Mouse (Mus musculus) liver, embryonic 14.5 days (tissue): ENCODE measurements at regions not wholly inside any gene's neighbourhood (a gene's known extent, or its start where the extent isn't known, plus 50 kb on each side); places are given as distances from the start of the nearest gene placed in this dataset.

Experiments used
- ATAC-seq: fragments of 200-750 bp; cut with Nextera tagmentation; 2 replicates; pipeline ENCODE4 v1.8.0; 2017; ENCODE audit warnings: moderate number of reproducible peaks, mild to moderate bottlenecking, moderate library complexity; ENCODE audit not compliant: insufficient read depth
- DNase-seq, 3 experiments: peaks; one replicate each; pipeline ENCODE4 v3.0.0-alpha.2; 2012 to 2013; ENCODE audit warnings: low read depth in 3 of 3, low spot score in 3 of 3
- H3K27ac ChIP-seq: fragments of 300-500 bp; sonication (generic); 2 replicates; pipeline ENCODE4 v1.5.1; 2014; ENCODE audit warnings: moderate library complexity, mild to moderate bottlenecking, control low read depth, inconsistent platforms
- H3K27me3 ChIP-seq: fragments of 300-500 bp; sonication (generic); 2 replicates; pipeline ENCODE4 v1.6.1; 2014; ENCODE audit warnings: mild to moderate bottlenecking, low read length, moderate library complexity; ENCODE audit not compliant: control insufficient read depth, insufficient read depth
- H3K36me3 ChIP-seq: fragments of 300-500 bp; sonication (generic); replicated peaks from 2 replicates; pipeline ENCODE4 v1.6.1; 2014; ENCODE audit warnings: low read depth; ENCODE audit not compliant: control insufficient read depth, insufficient read depth
- H3K4me1 ChIP-seq, 2 experiments: fragments of 200-500 bp in 1 of 2; fragments of 300-500 bp in 1 of 2; sonication (generic) in 1 of 2; replicated peaks; 2 replicates each; pipeline ENCODE4 v1.6.1; 2012 to 2014; ENCODE audit warnings: antibody characterized with exemption in 1 of 2, inconsistent platforms in 1 of 2, low read length in 1 of 2; ENCODE audit not compliant: control insufficient read depth in 2 of 2, insufficient read depth in 2 of 2
- H3K4me2 ChIP-seq: fragments of 300-500 bp; sonication (generic); 2 replicates; pipeline ENCODE4 v1.6.1; 2014; ENCODE audit warnings: low read depth, mild to moderate bottlenecking, control low read depth, moderate library complexity
- H3K4me3 ChIP-seq, 2 experiments: fragments of 200-500 bp in 1 of 2; fragments of 300-500 bp in 1 of 2; sonication (generic) in 1 of 2; 2 replicates each; pipeline ENCODE4 v1.5.1; 2012 to 2014; ENCODE audit warnings: low read depth in 2 of 2, low read length in 2 of 2, mild to moderate bottlenecking in 2 of 2, control low read depth in 1 of 2, inconsistent platforms in 1 of 2, moderate library complexity in 1 of 2; ENCODE audit not compliant: insufficient read depth in 1 of 2
- H3K9ac ChIP-seq: fragments of 300-500 bp; sonication (generic); replicated peaks from 2 replicates; pipeline ENCODE4 v1.6.1; 2014; ENCODE audit warnings: mild to moderate bottlenecking, control low read depth, moderate library complexity
- H3K9me3 ChIP-seq: fragments of 300-500 bp; sonication (generic); 2 replicates; pipeline ENCODE4 v1.6.1; 2016; ENCODE audit warnings: low read length, mixed read lengths; ENCODE audit not compliant: control insufficient read depth
- CTCF ChIP-seq: IDR thresholded peaks from 2 replicates; pipeline ENCODE4 v1.5.1; 2016; ENCODE audit warnings: antibody characterized with exemption, low read depth, control low read depth
- EP300 ChIP-seq: IDR thresholded peaks from 2 replicates; pipeline ENCODE4 v1.6.1; 2016; ENCODE audit warnings: antibody characterized with exemption, low read depth
- WGBS: fragments of 180-500 bp; shearing (Covaris S2); extraction: QIAGEN DNeasy Blood & Tissue Kit; methylation state at CpG from one replicate; pipeline ENCODE4 v1.1.7; 2014; ENCODE audit not compliant: insufficient replicate concordance; 5-methylcytosine and 5-hydroxymethylcytosine counted together

- no peaks in the 10 kb centered on the region for H3K36me3 ChIP-seq
- no peak overlapping the region for H3K27ac ChIP-seq
- 50% methylated on average over 3 of the region's 3 CpGs for WGBS
- no peaks in the 10 kb centered on the region for H3K4me1 ChIP-seq
- no peak for DNase-seq
- ATAC-seq: no peak
- H3K4me3 ChIP-seq: no peak overlapping the region
- H3K9ac ChIP-seq: no peak overlapping the region
- no peak for TF ChIP-seq EP300
- H3K4me2 ChIP-seq: no peak overlapping the region
- H3K27me3 ChIP-seq: no peaks in the 10 kb centered on the region
- no peaks in the 10 kb centered on the region for H3K9me3 ChIP-seq
Measured at GRCm38 (mm10) chr5:112142731-112143130, 109.6 kb downstream of the Cryba4 start.

- H3K27ac ChIP-seq: no peak overlapping the region
- no peak overlapping the region for H3K4me3 ChIP-seq
- H3K27me3 ChIP-seq: no peaks in the 10 kb centered on the region
- DNase-seq: no peak
- ATAC-seq: no peak
- no peaks in the 10 kb centered on the region for H3K36me3 ChIP-seq
- H3K4me2 ChIP-seq: no peak overlapping the region
- H3K9ac ChIP-seq: no peak overlapping the region
- no peaks in the 10 kb centered on the region for H3K4me1 ChIP-seq
- 68% methylated on average over 16 of the region's 16 CpGs for WGBS
- TF ChIP-seq EP300: no peak
- no peak for TF ChIP-seq CTCF
- no peaks in the 10 kb centered on the region for H3K9me3 ChIP-seq
Measured at GRCm38 (mm10) chr5:112143993-112144621, 108.2 kb downstream of the Cryba4 start.

DNA sequence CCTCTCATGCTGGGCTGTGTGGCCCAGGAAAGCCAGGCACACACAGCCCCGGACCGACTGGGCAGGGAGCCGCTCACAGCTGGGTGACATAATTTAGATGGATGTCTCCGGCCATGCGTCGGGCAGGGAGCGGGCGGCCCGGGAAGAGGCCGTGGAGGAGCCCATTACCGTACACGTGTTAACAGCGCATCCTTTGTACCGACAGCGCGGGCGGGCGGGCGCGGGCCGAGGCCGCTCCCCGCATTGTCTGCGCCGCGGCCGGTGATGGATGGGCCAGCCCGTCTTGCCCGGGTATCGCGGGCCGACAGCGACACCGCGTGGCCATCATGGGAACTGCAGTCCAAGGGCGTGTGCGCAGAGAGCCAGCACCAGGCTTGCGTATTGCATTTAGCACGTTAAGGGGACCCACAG is 98.6 kb downstream of the Cryba4 start:
- DNase-seq: peak in 1 of 3 experiments; percentile 4
- TF ChIP-seq CTCF (peak; percentile 94), EP300 (no peak)
- ATAC-seq: no peak
- Histone ChIP-seq H3K27ac (no peak overlapping the region), H3K4me3 (no peak overlapping the region), H3K4me1 (no peaks in the 10 kb centered on the region), H3K4me2 (no peak overlapping the region), H3K9me3 (no peaks in the 10 kb centered on the region), H3K27me3 (peaks cover 6% of the 10 kb centered on the region), H3K36me3 (no peaks in the 10 kb centered on the region), H3K9ac (no peak overlapping the region)
- 1% methylated on average over 39 of the region's 39 CpGs for WGBS

- no peak for TF ChIP-seq CTCF
- TF ChIP-seq EP300: no peak
- Histone ChIP-seq H3K9me3 (no peaks in the 10 kb centered on the region), H3K27ac (no peak overlapping the region), H3K4me2 (no peak overlapping the region), H3K36me3 (no peaks in the 10 kb centered on the region), H3K4me1 (no peaks in the 10 kb centered on the region), H3K27me3 (peaks cover 6% of the 10 kb centered on the region), H3K9ac (no peak overlapping the region), H3K4me3 (no peak overlapping the region)
- no peak for DNase-seq
- no peak for ATAC-seq
- WGBS: 48% methylated on average over 4 of the region's 4 CpGs
Measured at GRCm38 (mm10) chr5:112154650-112155049, 97.7 kb downstream of the Cryba4 start.

- ATAC-seq (no peak), DNase-seq (no peak)
- no peak overlapping the region for H3K27ac ChIP-seq
- H3K9ac ChIP-seq: no peak overlapping the region
- no peaks in the 10 kb centered on the region for H3K9me3 ChIP-seq
- no peaks in the 10 kb centered on the region for H3K4me1 ChIP-seq
- no peak overlapping the region for H3K4me2 ChIP-seq
- H3K36me3 ChIP-seq: no peaks in the 10 kb centered on the region
- H3K4me3 ChIP-seq: no peak overlapping the region
- WGBS: 48% methylated on average over 6 of the region's 6 CpGs
- TF ChIP-seq CTCF (no peak), EP300 (no peak)
- H3K27me3 ChIP-seq: peaks cover 6% of the 10 kb centered on the region
Measured at GRCm38 (mm10) chr5:112155051-112155450, 97.3 kb downstream of the Cryba4 start.
